Mouse (Mus musculus) liver, embryonic 14.5 days (tissue): Measurements from ENCODE around the gene Tas2r129. TPM values are rescaled to one million over a fixed set of nuclear protein-coding genes. Genes with fewer than 3 reads are reported as not detected.
"Not testable (repeated sequence)": the region's sequence is repeated elsewhere in the genome, so short reads cannot be mapped to it uniquely, and the experiment has no call there.

Source experiments
- ATAC-seq: fragments of 200-750 bp; cut with Nextera tagmentation; 2 replicates; pipeline ENCODE4 v1.8.0; 2017; ENCODE audit warnings: moderate number of reproducible peaks, mild to moderate bottlenecking, moderate library complexity; ENCODE audit not compliant: insufficient read depth
- DNase-seq, 3 experiments: peaks; one replicate each; pipeline ENCODE4 v3.0.0-alpha.2; 2012 to 2013; ENCODE audit warnings: low read depth in 3 of 3, low spot score in 3 of 3
- H3K27ac ChIP-seq: fragments of 300-500 bp; sonication (generic); 2 replicates; pipeline ENCODE4 v1.5.1; 2014; ENCODE audit warnings: moderate library complexity, mild to moderate bottlenecking, control low read depth, inconsistent platforms
- H3K27me3 ChIP-seq: fragments of 300-500 bp; sonication (generic); 2 replicates; pipeline ENCODE4 v1.6.1; 2014; ENCODE audit warnings: mild to moderate bottlenecking, low read length, moderate library complexity; ENCODE audit not compliant: control insufficient read depth, insufficient read depth
- H3K36me3 ChIP-seq: fragments of 300-500 bp; sonication (generic); replicated peaks from 2 replicates; pipeline ENCODE4 v1.6.1; 2014; ENCODE audit warnings: low read depth; ENCODE audit not compliant: control insufficient read depth, insufficient read depth
- H3K4me1 ChIP-seq, 2 experiments: fragments of 200-500 bp in 1 of 2; fragments of 300-500 bp in 1 of 2; sonication (generic) in 1 of 2; replicated peaks; 2 replicates each; pipeline ENCODE4 v1.6.1; 2012 to 2014; ENCODE audit warnings: antibody characterized with exemption in 1 of 2, inconsistent platforms in 1 of 2, low read length in 1 of 2; ENCODE audit not compliant: control insufficient read depth in 2 of 2, insufficient read depth in 2 of 2
- H3K4me2 ChIP-seq: fragments of 300-500 bp; sonication (generic); 2 replicates; pipeline ENCODE4 v1.6.1; 2014; ENCODE audit warnings: low read depth, mild to moderate bottlenecking, control low read depth, moderate library complexity
- H3K4me3 ChIP-seq, 2 experiments: fragments of 200-500 bp in 1 of 2; fragments of 300-500 bp in 1 of 2; sonication (generic) in 1 of 2; 2 replicates each; pipeline ENCODE4 v1.5.1; 2012 to 2014; ENCODE audit warnings: low read depth in 2 of 2, low read length in 2 of 2, mild to moderate bottlenecking in 2 of 2, control low read depth in 1 of 2, inconsistent platforms in 1 of 2, moderate library complexity in 1 of 2; ENCODE audit not compliant: insufficient read depth in 1 of 2
- H3K9ac ChIP-seq: fragments of 300-500 bp; sonication (generic); replicated peaks from 2 replicates; pipeline ENCODE4 v1.6.1; 2014; ENCODE audit warnings: mild to moderate bottlenecking, control low read depth, moderate library complexity
- H3K9me3 ChIP-seq: fragments of 300-500 bp; sonication (generic); 2 replicates; pipeline ENCODE4 v1.6.1; 2016; ENCODE audit warnings: low read length, mixed read lengths; ENCODE audit not compliant: control insufficient read depth
- CTCF ChIP-seq: IDR thresholded peaks from 2 replicates; pipeline ENCODE4 v1.5.1; 2016; ENCODE audit warnings: antibody characterized with exemption, low read depth, control low read depth
- EP300 ChIP-seq: IDR thresholded peaks from 2 replicates; pipeline ENCODE4 v1.6.1; 2016; ENCODE audit warnings: antibody characterized with exemption, low read depth
- WGBS: fragments of 180-500 bp; shearing (Covaris S2); extraction: QIAGEN DNeasy Blood & Tissue Kit; methylation state at CpG from one replicate; pipeline ENCODE4 v1.1.7; 2014; ENCODE audit not compliant: insufficient replicate concordance; 5-methylcytosine and 5-hydroxymethylcytosine counted together
- polyA plus RNA-seq, 2 experiments: library from polyadenylated mRNA; depleted of rRNA in 1 of 2; stranded (reverse) in 1 of 2; unstranded in 1 of 2; fragments of >200 nt; fragmentation: Nextera tagmentation in 1 of 2; extraction: Ambion mirVana in 1 of 2; gene quantifications; 2 replicates each; pipeline versions ENCODE4 v1.2.1 to v1.2.3; 2012 to 2014

Gene Tas2r129
- not detected in 2 replicates for polyA plus RNA-seq (2012; rRNA removed)
- polyA plus RNA-seq (2014; fragmentation: Nextera tagmentation; extraction: Ambion mirVana): not detected in 2 replicates

DNA sequence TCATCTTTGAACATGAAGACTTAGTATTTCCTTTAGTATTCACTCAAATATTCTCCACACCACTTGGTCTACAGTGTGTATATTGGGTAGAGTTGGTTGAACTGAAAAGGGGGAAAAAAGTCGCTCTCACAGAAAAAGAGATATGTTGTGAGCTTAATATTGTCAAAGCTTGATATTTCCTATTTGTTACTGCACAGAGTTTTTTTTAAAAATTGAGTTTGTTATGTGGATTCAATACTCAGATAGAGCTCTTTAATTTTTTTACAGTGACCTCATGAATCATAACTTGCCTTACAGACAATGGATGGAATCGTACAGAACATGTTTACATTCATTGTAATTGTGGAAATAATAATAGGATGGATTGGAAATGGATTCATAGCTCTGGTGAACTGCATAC, at the start of gene Tas2r129:
Gene Tas2r129, plus strand, starts transcription at position 301 of the 400 bp plus-strand sequence.
- no peak for DNase-seq
- H3K36me3 ChIP-seq: no peaks in the 10 kb centered on the region
- no peak for ATAC-seq
- no peak within 1 kb of the TSS for H3K4me3 ChIP-seq
- 52% methylated on average over 2 of the region's 2 CpGs for WGBS
- H3K4me1 ChIP-seq: no peaks in the 10 kb centered on the region
- H3K4me2 ChIP-seq: no peak within 1 kb of the TSS
- H3K9me3 ChIP-seq: no peaks in the 10 kb centered on the region
- no peak within 1 kb of the TSS for H3K27ac ChIP-seq
- H3K27me3 ChIP-seq: no peaks in the 10 kb centered on the region
- TF ChIP-seq CTCF (no peak), EP300 (no peak)
- no peak within 1 kb of the TSS for H3K9ac ChIP-seq

DNA sequence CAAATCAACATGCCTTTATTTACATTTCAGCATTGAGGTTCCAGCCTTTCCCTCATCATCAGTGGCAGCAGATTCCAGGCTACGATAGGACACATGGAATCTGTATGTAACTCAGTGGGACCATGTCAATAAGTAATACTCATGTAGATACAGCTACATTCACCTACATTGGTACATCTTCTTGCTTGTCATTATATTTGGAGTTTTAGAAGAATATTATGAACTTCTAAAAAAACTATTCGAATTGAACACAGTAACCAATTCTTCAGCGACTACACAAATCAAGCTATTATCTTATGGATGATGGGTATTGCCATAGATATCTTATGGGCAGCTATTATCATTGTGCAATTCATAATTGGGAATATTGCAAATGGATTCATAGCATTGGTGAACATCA, 41.6 kb upstream of the Tas2r129 start, which contains the start of gene Tas2r125:
Gene Tas2r125, plus strand, starts transcription at position 301 of the 400 bp plus-strand sequence.
- TF ChIP-seq EP300: no peak
- no peak for TF ChIP-seq CTCF
- 65% methylated on average over 3 of the region's 3 CpGs for WGBS
- ATAC-seq (no peak), DNase-seq (no peak)
- H3K4me3 ChIP-seq: no peak within 1 kb of the TSS
- no peaks in the 10 kb centered on the region for H3K27me3 ChIP-seq
- H3K9me3 ChIP-seq: no peaks in the 10 kb centered on the region
- H3K9ac ChIP-seq: no peak within 1 kb of the TSS
- no peaks in the 10 kb centered on the region for H3K4me1 ChIP-seq
- H3K27ac ChIP-seq: no peak within 1 kb of the TSS
- no peak within 1 kb of the TSS for H3K4me2 ChIP-seq
- H3K36me3 ChIP-seq: no peaks in the 10 kb centered on the region

DNA sequence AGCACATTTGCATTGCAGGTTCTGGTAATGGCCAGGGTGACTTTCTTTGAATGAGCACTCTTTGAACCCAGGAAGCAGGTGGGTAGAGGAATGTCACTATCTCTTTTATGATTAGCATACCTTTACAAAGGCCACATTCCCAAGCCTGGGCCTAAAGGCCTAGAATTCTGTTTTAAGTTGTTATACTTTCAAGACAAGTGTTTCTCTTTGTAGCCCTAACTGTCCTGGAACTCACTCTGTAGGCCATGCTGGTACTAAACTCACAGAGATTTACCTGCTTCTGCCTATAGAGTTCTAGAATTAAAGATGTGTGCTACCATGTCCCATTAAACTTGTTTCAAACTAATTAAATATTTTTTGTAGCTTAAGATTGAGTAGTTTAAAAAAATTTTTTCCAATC, 9.5 kb upstream of the Tas2r129 start:
- not testable (repeated sequence) for H3K9ac ChIP-seq, H3K27me3 ChIP-seq, H3K4me3 ChIP-seq, ATAC-seq, H3K27ac ChIP-seq, H3K4me2 ChIP-seq, H3K36me3 ChIP-seq, H3K9me3 ChIP-seq, H3K4me1 ChIP-seq, DNase-seq

DNA sequence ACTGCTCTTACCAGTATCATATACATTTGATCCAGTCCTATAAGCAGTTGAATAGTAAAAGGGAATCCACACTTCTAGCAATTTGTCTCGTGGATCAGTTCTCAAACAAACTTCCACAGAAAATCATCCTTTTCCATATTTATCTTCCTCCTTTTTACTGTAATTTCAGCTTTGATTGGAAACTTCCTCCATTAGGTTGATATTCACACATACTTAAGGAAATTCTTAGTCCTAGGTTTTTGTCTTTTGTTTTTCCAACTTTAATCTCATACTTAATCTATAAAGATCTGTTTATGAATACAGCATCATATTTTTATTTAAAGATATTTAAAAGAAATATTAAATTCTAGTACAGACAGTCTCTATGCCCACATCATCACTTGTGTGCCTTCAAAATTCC, 6.9 kb downstream of the Tas2r129 start, which contains the start of gene Tas2r131:
Gene Tas2r131, minus strand, starts transcription at position 101 of the 400 bp plus-strand sequence.
- H3K4me1 ChIP-seq: no peaks in the 10 kb centered on the region
- no peaks in the 10 kb centered on the region for H3K9me3 ChIP-seq
- WGBS: 23% methylated on average over 1 of the region's 1 CpGs
- no peak within 1 kb of the TSS for H3K4me2 ChIP-seq
- H3K9ac ChIP-seq: no peak within 1 kb of the TSS
- no peaks in the 10 kb centered on the region for H3K27me3 ChIP-seq
- H3K27ac ChIP-seq: no peak within 1 kb of the TSS
- H3K4me3 ChIP-seq: no peak within 1 kb of the TSS
- ATAC-seq: no peak
- no peak for TF ChIP-seq EP300
- TF ChIP-seq CTCF: no peak
- no peak for DNase-seq
- no peaks in the 10 kb centered on the region for H3K36me3 ChIP-seq

DNA sequence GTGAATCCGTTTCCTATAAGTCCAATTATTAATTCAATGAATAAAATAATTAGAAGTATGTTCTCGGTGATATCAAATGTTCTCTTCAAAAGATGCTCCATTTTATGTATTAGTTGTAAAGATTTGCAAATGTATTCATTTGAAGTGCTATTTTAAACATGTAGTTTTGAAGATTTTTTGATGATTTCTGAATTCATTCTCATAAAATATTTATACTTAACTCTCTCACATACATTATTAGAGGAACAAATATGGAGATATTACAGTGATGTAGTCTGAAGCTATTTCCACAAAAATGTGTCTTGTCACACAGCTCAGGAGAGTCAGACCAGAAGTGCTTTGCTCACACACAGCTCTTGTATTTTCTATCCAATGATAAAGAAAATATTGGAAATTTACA, 30.0 kb downstream of the Tas2r129 start, which contains the start of gene Tas2r109:
Gene Tas2r109, minus strand, starts transcription at position 101 of the 400 bp plus-strand sequence.
- no peak for TF ChIP-seq CTCF
- no peak for TF ChIP-seq EP300
- Histone ChIP-seq H3K4me1 (no peaks in the 10 kb centered on the region), H3K27me3 (no peaks in the 10 kb centered on the region), H3K9ac (no peak within 1 kb of the TSS), H3K36me3 (no peaks in the 10 kb centered on the region), H3K4me3 (no peak within 1 kb of the TSS), H3K4me2 (no peak within 1 kb of the TSS), H3K27ac (no peak within 1 kb of the TSS), H3K9me3 (no peaks in the 10 kb centered on the region)
- no peak for ATAC-seq
- DNase-seq: no peak
- 45% methylated on average over 2 of the region's 2 CpGs for WGBS

Other genes starting within 250 kb of the Tas2r129 start
- gene Tas2r122, start 239.2 kb upstream of the Tas2r129 start, polyA plus RNA-seq (2012; rRNA removed): not detected in 2 replicates
- gene Tas2r122, start 239.2 kb upstream of the Tas2r129 start, polyA plus RNA-seq (2014; fragmentation: Nextera tagmentation; extraction: Ambion mirVana): not detected in 2 replicates
- not detected in 2 replicates for gene Tas2r115, start 213.1 kb upstream of the Tas2r129 start, polyA plus RNA-seq (2012; rRNA removed)
- gene Tas2r115, start 213.1 kb upstream of the Tas2r129 start, polyA plus RNA-seq (2014; fragmentation: Nextera tagmentation; extraction: Ambion mirVana): not detected in 2 replicates
- gene Tas2r124, start 196.4 kb upstream of the Tas2r129 start, polyA plus RNA-seq (2012; rRNA removed): not detected in 2 replicates
- not detected in 2 replicates for gene Tas2r124, start 196.4 kb upstream of the Tas2r129 start, polyA plus RNA-seq (2014; fragmentation: Nextera tagmentation; extraction: Ambion mirVana)
- gene Tas2r102, start 189.0 kb upstream of the Tas2r129 start, polyA plus RNA-seq (2012; rRNA removed): not detected in 2 replicates
- not detected in 2 replicates for gene Tas2r102, start 189.0 kb upstream of the Tas2r129 start, polyA plus RNA-seq (2014; fragmentation: Nextera tagmentation; extraction: Ambion mirVana)
- gene Tas2r136, start 172.9 kb upstream of the Tas2r129 start, polyA plus RNA-seq (2012; rRNA removed): not detected in 2 replicates
- not detected in 2 replicates for gene Tas2r136, start 172.9 kb upstream of the Tas2r129 start, polyA plus RNA-seq (2014; fragmentation: Nextera tagmentation; extraction: Ambion mirVana)
- not detected in 2 replicates for gene Tas2r117, start 148.3 kb upstream of the Tas2r129 start, polyA plus RNA-seq (2012; rRNA removed)
- not detected in 2 replicates for gene Tas2r117, start 148.3 kb upstream of the Tas2r129 start, polyA plus RNA-seq (2014; fragmentation: Nextera tagmentation; extraction: Ambion mirVana)
- gene Tas2r123, start 104.0 kb upstream of the Tas2r129 start, polyA plus RNA-seq (2012; rRNA removed): not detected in 2 replicates
- gene Tas2r123, start 104.0 kb upstream of the Tas2r129 start, polyA plus RNA-seq (2014; fragmentation: Nextera tagmentation; extraction: Ambion mirVana): not detected in 2 replicates
- gene Tas2r116, start 95.7 kb upstream of the Tas2r129 start, polyA plus RNA-seq (2012; rRNA removed): not detected in 2 replicates
- gene Tas2r116, start 95.7 kb upstream of the Tas2r129 start, polyA plus RNA-seq (2014; fragmentation: Nextera tagmentation; extraction: Ambion mirVana): not detected in 2 replicates
- gene Tas2r110, start 83.1 kb upstream of the Tas2r129 start, polyA plus RNA-seq (2012; rRNA removed): not detected in 2 replicates
- not detected in 2 replicates for gene Tas2r110, start 83.1 kb upstream of the Tas2r129 start, polyA plus RNA-seq (2014; fragmentation: Nextera tagmentation; extraction: Ambion mirVana)
- not detected in 2 replicates for gene Tas2r113, start 58.1 kb upstream of the Tas2r129 start, polyA plus RNA-seq (2012; rRNA removed)
- not detected in 2 replicates for gene Tas2r113, start 58.1 kb upstream of the Tas2r129 start, polyA plus RNA-seq (2014; fragmentation: Nextera tagmentation; extraction: Ambion mirVana)
- not detected in 2 replicates for gene Tas2r125, start 41.5 kb upstream of the Tas2r129 start, polyA plus RNA-seq (2012; rRNA removed)
- gene Tas2r125, start 41.5 kb upstream of the Tas2r129 start, polyA plus RNA-seq (2014; fragmentation: Nextera tagmentation; extraction: Ambion mirVana): not detected in 2 replicates
- not detected in 2 replicates for gene Tas2r131, start 6.8 kb downstream of the Tas2r129 start, polyA plus RNA-seq (2012; rRNA removed)
- gene Tas2r131, start 6.8 kb downstream of the Tas2r129 start, polyA plus RNA-seq (2014; fragmentation: Nextera tagmentation; extraction: Ambion mirVana): not detected in 2 replicates
- not detected in 2 replicates for gene Tas2r109, start 29.9 kb downstream of the Tas2r129 start, polyA plus RNA-seq (2012; rRNA removed)
- gene Tas2r109, start 29.9 kb downstream of the Tas2r129 start, polyA plus RNA-seq (2014; fragmentation: Nextera tagmentation; extraction: Ambion mirVana): not detected in 2 replicates
- gene Tas2r103, start 86.0 kb downstream of the Tas2r129 start, polyA plus RNA-seq (2012; rRNA removed): not detected in 2 replicates
- not detected in 2 replicates for gene Tas2r103, start 86.0 kb downstream of the Tas2r129 start, polyA plus RNA-seq (2014; fragmentation: Nextera tagmentation; extraction: Ambion mirVana)
- gene Tas2r140, start 104.7 kb downstream of the Tas2r129 start, polyA plus RNA-seq (2012; rRNA removed): not detected in 2 replicates
- not detected in 2 replicates for gene Tas2r140, start 104.7 kb downstream of the Tas2r129 start, polyA plus RNA-seq (2014; fragmentation: Nextera tagmentation; extraction: Ambion mirVana)
- gene Smim10l1, start 153.8 kb downstream of the Tas2r129 start, polyA plus RNA-seq (2012; rRNA removed): 7.3 and 9.3 TPM in 2 replicates
- 19.2 and 20.3 TPM in 2 replicates for gene Smim10l1, start 153.8 kb downstream of the Tas2r129 start, polyA plus RNA-seq (2014; fragmentation: Nextera tagmentation; extraction: Ambion mirVana)